Mouse (Mus musculus): ENCODE results near the gene Tram1l1.

The Tram1l1 gene

DNA sequence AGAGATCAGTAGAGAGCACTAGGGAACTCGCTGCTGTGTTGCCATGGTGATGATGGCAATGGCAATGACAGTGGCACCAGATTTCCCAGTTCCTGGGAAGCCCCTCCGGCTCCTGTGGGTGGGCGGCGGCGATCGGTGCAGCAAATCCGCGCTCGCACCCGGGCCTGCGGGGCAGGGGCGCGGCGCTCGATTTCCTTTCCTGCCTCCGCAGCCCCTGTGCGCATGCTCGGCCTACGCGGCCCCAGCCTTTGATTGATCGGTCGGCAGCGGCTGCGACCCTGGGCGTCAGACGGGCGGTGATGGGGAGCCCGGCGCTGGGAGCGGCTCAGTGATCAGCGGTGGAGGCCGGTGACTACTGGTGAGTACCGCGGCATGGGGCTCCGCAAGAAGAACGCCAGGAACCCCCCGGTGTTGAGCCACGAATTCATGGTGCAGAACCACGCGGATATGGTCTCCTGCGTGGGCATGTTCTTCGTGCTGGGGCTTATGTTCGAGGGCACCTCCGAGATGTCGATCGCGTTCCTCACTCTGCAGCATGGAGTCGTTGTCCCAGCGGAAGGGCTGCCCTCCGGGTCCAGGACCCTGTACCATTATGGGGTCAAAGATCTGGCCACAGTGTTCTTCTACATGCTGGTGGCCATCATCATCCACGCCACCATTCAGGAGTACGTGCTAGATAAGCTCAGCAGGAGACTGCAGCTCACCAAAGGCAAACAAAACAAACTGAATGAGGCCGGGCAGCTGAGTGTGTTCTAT lies at the start of gene Tram1l1:
Tram1l1 (plus strand) TSS at position 35 of the 756 bp plus-strand sequence.
- DNase-seq (ENCODE audit: extremely low read depth, low read depth) = no peak

DNA sequence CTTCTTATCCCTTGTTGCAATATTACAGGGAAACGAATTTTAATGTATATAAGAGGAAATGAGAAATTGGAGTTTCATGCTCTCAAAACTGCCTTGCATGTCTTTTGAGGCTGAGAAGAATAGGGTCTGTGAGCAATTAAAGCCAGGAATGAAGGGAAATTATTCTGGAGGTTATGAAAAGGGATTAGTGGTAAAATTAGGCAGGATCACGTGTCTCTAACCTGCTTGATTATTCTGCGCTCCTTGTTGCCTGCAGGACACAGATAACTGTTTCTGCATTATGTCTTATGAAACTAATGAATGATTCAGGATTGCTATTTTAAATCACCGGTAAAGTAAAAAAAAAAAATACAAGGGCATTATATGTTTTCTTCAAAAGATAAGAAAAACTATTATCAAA lies 49.4 kb upstream of the Tram1l1 start:
- no peak for DNase-seq (ENCODE audit: extremely low read depth, low read depth)

GRCm38 (mm10) chr3:124271668-124272067 lies 49.0 kb upstream of the Tram1l1 start:
- DNase-seq (ENCODE audit: extremely low read depth, low read depth) = no peak

DNA sequence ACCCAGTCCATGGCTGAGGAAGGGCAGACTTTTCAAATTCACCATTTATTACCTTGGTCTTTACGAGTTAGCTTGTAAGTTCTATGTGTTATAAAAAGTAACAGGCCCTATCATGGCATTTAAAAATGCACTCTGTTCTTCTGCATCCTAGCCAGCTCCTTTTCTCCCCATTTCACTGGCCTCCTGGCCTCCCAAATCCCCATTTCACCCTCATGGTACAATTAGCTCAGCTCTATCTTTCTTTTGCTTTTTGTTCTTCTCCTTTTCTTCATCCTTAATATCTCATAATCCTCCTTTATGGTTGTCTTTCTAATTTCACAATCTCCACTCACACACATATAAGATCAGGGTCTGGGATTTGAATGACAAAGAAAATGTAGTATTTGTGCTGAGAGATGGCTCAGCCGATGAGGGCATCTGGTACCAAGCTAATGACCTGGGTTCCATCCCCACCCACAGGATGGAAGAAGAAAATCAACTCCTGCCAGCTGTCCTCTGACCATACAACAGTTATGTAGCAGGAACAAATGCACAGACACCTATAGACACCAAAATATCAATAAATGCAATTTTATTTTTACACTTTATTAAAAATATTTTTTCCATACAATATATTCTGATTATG lies 48.1 kb upstream of the Tram1l1 start:
- DNase-seq (ENCODE audit: extremely low read depth, low read depth) = no peak

DNA sequence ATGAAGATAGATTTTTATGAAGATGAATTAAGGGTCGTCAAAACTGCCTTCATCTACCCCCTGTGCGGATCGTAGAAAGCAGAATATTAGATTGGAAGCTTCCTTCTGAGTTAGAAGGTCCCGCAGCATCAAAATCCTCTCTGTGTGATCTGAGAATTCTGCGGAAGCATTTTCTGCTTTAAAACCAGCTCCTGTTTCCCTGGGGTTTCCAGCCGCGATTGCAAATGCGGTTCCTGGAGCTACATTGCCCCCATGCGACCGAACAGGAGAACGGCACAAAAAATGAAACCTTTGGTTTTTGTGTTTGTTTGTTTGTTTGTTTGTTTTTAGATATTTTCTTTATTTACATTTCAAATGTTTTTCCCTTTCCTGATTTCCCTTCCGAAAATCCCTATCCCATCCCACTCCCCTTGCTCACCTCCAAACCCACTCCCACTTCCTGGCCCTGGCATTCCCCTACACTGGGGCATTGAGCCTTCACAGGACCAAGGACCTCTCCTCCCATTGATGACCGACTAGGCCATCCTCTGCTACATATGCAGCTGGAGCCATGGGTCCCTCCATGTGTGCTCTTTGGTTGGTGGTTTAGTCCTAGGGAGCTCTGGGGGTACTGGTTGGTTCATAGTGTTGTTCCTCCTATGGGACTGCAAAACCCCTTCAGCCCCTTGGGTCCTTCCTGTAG lies 45.6 kb upstream of the Tram1l1 start:
- DNase-seq (ENCODE audit: extremely low read depth, low read depth) = peak; percentile 22

- peak; percentile 32 for DNase-seq (ENCODE audit: extremely low read depth, low read depth)
These were observed 31.7 kb upstream of the Tram1l1 start for GRCm38 (mm10) chr3:124288936-124289335.

DNA sequence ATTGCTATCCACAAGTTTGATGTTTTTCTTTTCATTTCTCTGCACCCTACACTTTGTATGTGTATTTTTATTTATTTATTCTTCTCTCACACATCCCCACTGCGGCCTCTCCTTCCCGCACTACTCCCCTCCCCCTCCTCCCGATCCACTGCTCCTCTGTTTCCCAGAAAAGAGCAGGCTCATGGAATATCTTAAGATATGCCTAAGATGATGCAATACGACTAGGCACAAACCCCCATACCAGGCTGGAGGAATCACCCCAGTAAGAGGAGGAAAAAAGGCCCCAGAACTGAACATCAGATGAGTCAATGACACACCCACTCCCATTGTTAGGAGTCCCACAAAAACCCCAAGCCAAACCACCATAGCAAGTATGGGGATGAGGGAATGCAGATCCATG lies 1.4 kb upstream of the Tram1l1 start:
- no peak for DNase-seq (ENCODE audit: extremely low read depth, low read depth)

DNA sequence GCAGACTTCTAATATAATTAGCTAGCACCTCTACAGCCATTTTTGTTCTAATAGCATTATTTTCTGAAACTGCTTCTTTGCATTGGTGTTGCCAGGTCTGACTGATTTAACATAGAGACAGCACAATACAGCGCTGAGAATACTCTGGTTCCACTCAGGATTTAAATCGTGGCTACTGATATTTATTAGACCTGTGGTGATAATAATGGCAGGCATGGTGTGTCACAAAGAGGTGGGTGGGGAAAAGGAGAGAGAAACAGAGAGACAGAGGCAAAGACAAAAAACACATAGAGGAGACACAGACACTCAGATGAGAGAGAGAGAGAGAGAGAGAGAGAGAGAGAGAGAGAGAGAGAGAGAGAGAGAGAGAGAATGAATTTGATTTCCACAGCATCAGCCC lies 257 bp upstream of the Tram1l1 start:
- DNase-seq (ENCODE audit: extremely low read depth, low read depth) = no peak

GRCm38 (mm10) chr3:124346445-124346844 lies 25.8 kb downstream of the Tram1l1 start:
- DNase-seq (ENCODE audit: extremely low read depth, low read depth) = no peak

- DNase-seq (ENCODE audit: extremely low read depth, low read depth) = no peak
These were observed 36.9 kb downstream of the Tram1l1 start for GRCm38 (mm10) chr3:124357533-124357932.

GRCm38 (mm10) chr3:124372031-124372430 lies 51.4 kb downstream of the Tram1l1 start:
- no peak for DNase-seq (ENCODE audit: extremely low read depth, low read depth)

Measured in MEL-GATA-1-ER (cell line).